ENCODE assay signal across 8 mouse cellular contexts in genomic region chr4:132747664-132748259, GRCm38 (mm10). TPM values are rescaled to one million over a fixed set of nuclear protein-coding genes. Genes with fewer than 3 reads are reported as not detected.
A peak's percentile ranks its signal among the peaks of the same experiment; 100 is the strongest.
DNase-seq lines count a peak whose midpoint lies in the region; ATAC-seq lines count a peak whose summit lies in the region.

No protein-coding gene starts in this region.

- no peaks in the 10 kb centered on the region for H3K27me3 ChIP-seq in neural tube, embryonic 15.5 days (replicated peaks)

- no peak overlapping the region for H3K9ac ChIP-seq in neural tube, embryonic 15.5 days (replicated peaks)

- peaks cover 15% of the 10 kb centered on the region for H3K4me1 ChIP-seq in neural tube, embryonic 15.5 days

- H3K4me2 ChIP-seq in neural tube, embryonic 15.5 days = no peak overlapping the region

- 80% methylated on average over 9 of the region's 9 CpGs for WGBS in neural tube, embryonic 15.5 days

- intact Hi-C loops in heart, postnatal 10 days (cut with DNase I) = no loop called here

- ATAC-seq in neural tube, embryonic 15.5 days (ENCODE audit: low FRiP score) = no peak

- peak; percentile 88 for DNase-seq in 416B (ENCODE audit: low read depth)
- peak; percentile 67 for DNase-seq in ZHBTc4 (ENCODE audit: low read depth, low spot score)
- peak; percentile 53 to 59 for DNase-seq in heart, postnatal 10 days
- DNase-seq in liver = peak; percentile 44
- DNase-seq in cerebellum, postnatal 14 days = no peak
- no peak for DNase-seq in layer of hippocampus, postnatal 25 days (ENCODE audit: extremely low spot score in 1 of 2, low spot score in 1 of 2)
- no peak for DNase-seq in cerebellum, postnatal 10 days

- H3K4me3 ChIP-seq in neural tube, embryonic 15.5 days (replicated peaks) = no peak overlapping the region

- peak overlapping the region; percentile 28; the same call in 1 of the 2 replicates for H3K27ac ChIP-seq in neural tube, embryonic 15.5 days (replicated peaks)

- H3K36me3 ChIP-seq in neural tube, embryonic 15.5 days = no peaks in the 10 kb centered on the region

- no peaks in the 10 kb centered on the region for H3K9me3 ChIP-seq in neural tube, embryonic 15.5 days (replicated peaks)

RNA-seq across cellular contexts. Expression of gene Smpdl3b, which starts 9.3 kb away (rescaled TPM):
- 1 to 10 TPM; 1.2 TPM for total RNA-seq in heart, postnatal 10 days (2021)
- polyA plus RNA-seq in neural tube, embryonic 15.5 days (2015; fragmentation: Nextera tagmentation; extraction: Ambion mirVana) = 0.54 and 0.64 TPM in 2 replicates
- total RNA-seq in layer of hippocampus, postnatal 25 days (2021) = 1 to 10 TPM; 2.8 to 3.0 TPM

RNA-seq across cellular contexts. Expression of gene Xkr8, which starts 15.4 kb away (rescaled TPM):
- 1 to 10 TPM; 2.1 to 4.0 TPM for total RNA-seq in heart, postnatal 10 days (2021)
- polyA plus RNA-seq in neural tube, embryonic 15.5 days (2015; fragmentation: Nextera tagmentation; extraction: Ambion mirVana) = 6.2 and 6.4 TPM in 2 replicates
- total RNA-seq in layer of hippocampus, postnatal 25 days (2021) = 1 to 10 TPM; 2.2 to 3.5 TPM

RNA-seq across cellular contexts. Expression of gene Rpa2, which starts 20.4 kb away (rescaled TPM):
- total RNA-seq in heart, postnatal 10 days (2021) = 10 to 100 TPM; 17.3 to 20.4 TPM
- polyA plus RNA-seq in neural tube, embryonic 15.5 days (2015; fragmentation: Nextera tagmentation; extraction: Ambion mirVana) = 35.8 and 58.8 TPM in 2 replicates
- total RNA-seq in layer of hippocampus, postnatal 25 days (2021) = 10 to 100 TPM; 12.0 to 15.2 TPM

RNA-seq across cellular contexts. Expression of gene Themis2, which starts 48.4 kb away (rescaled TPM):
- 1 to 10 TPM; 2.6 to 3.3 TPM for total RNA-seq in heart, postnatal 10 days (2021)
- 0.50 and 1.5 TPM in 2 replicates for polyA plus RNA-seq in neural tube, embryonic 15.5 days (2015; fragmentation: Nextera tagmentation; extraction: Ambion mirVana)
- total RNA-seq in layer of hippocampus, postnatal 25 days (2021) = under 1 TPM; 0.61 to 0.66 TPM

Comparison
In these comparisons a context has a peak if more than half of its experiments do, and no peak if none do; other contexts are left out.
1. DNase-seq: peak in 416B (single experiment), ZHBTc4 (single experiment), heart, postnatal 10 days (2 of 2) and liver (single experiment); none in cerebellum, postnatal 14 days (0 of 2), layer of hippocampus, postnatal 25 days (0 of 2) and cerebellum, postnatal 10 days (0 of 2).